Mouse (Mus musculus) myocyte (in vitro differentiated cells): ENCODE results near the gene Disp1. TPM values are rescaled to one million over a fixed set of nuclear protein-coding genes. Genes with fewer than 3 reads are reported as not detected.

Experiments
- H3K27me3 ChIP-seq: one replicate; pipeline ENCODE4 v1.6.1; 2011; ENCODE audit not compliant: control insufficient read depth, insufficient read depth, insufficient read length
- H3K36me3 ChIP-seq: one replicate; pipeline ENCODE4 v1.6.1; 2011; ENCODE audit not compliant: control insufficient read depth, insufficient read depth
- H3K4me2 ChIP-seq: one replicate; pipeline ENCODE4 v1.6.1; 2011; ENCODE audit warnings: low read depth, control low read depth
- H3K4me3 ChIP-seq: one replicate; pipeline ENCODE4 v1.5.1; 2011; ENCODE audit warnings: mild to moderate bottlenecking, control low read depth, moderate library complexity
- H3K79me2 ChIP-seq: one replicate; pipeline ENCODE4 v1.6.1; 2011; ENCODE audit not compliant: control insufficient read depth, insufficient read depth
- H3ac ChIP-seq: one replicate; pipeline ENCODE4 v1.6.1; 2011; ENCODE audit not compliant: control insufficient read depth, insufficient read length
- CEBPB ChIP-seq: IDR thresholded peaks from 2 replicates; pipeline ENCODE4 v1.6.1; 2011; ENCODE audit warnings: mild to moderate bottlenecking, moderate library complexity; ENCODE audit not compliant: poor library complexity, insufficient read depth, severe bottlenecking
- E2F4 ChIP-seq: IDR thresholded peaks from one replicate; pipeline ENCODE4 v1.6.1; 2011; ENCODE audit warnings: mild to moderate bottlenecking, control low read depth, moderate library complexity; ENCODE audit not compliant: insufficient read depth
- MAX ChIP-seq: IDR thresholded peaks from one replicate; pipeline ENCODE4 v1.6.1; 2011; ENCODE audit warnings: low read depth, mild to moderate bottlenecking, control low read depth
- MYOD1 ChIP-seq, 3 experiments: IDR thresholded peaks; one replicate each; pipeline ENCODE4 v1.6.1; 2011; ENCODE audit warnings: control low read depth in 2 of 3, low read depth in 2 of 3, mild to moderate bottlenecking in 2 of 3, moderate library complexity in 1 of 3; ENCODE audit not compliant: insufficient read length in 2 of 3, control insufficient read depth in 1 of 3
- MYOG ChIP-seq, 3 experiments: IDR thresholded peaks; one replicate each; pipeline ENCODE4 v1.6.1; 2011; ENCODE audit warnings: control low read depth in 2 of 3, low read depth in 2 of 3, mild to moderate bottlenecking in 2 of 3; ENCODE audit not compliant: insufficient read length in 2 of 3, control insufficient read depth in 1 of 3, insufficient read depth in 1 of 3
- POLR2A ChIP-seq: IDR thresholded peaks from one replicate; pipeline ENCODE4 v1.6.1; 2011; ENCODE audit warnings: low read depth, mild to moderate bottlenecking, control low read depth, moderate library complexity; ENCODE audit not compliant: insufficient read length
- POLR2AphosphoS2 ChIP-seq: IDR thresholded peaks from one replicate; pipeline ENCODE4 v1.6.1; 2011; ENCODE audit warnings: low read depth, control low read depth; ENCODE audit not compliant: insufficient read length
- REST ChIP-seq: IDR thresholded peaks from one replicate; pipeline ENCODE4 v1.6.1; 2011; ENCODE audit warnings: mild to moderate bottlenecking, control low read depth, moderate library complexity; ENCODE audit not compliant: insufficient read depth, insufficient read length
- SRF ChIP-seq: IDR thresholded peaks from one replicate; pipeline ENCODE4 v1.6.1; 2011; ENCODE audit warnings: low read depth; ENCODE audit not compliant: control insufficient read depth, insufficient read length
- TCF12 ChIP-seq: IDR thresholded peaks from one replicate; pipeline ENCODE4 v1.6.1; 2011; ENCODE audit warnings: mild to moderate bottlenecking, control low read depth; ENCODE audit not compliant: poor library complexity, insufficient read depth, severe bottlenecking
- TCF3 ChIP-seq: IDR thresholded peaks from one replicate; pipeline ENCODE4 v1.6.1; 2011; ENCODE audit warnings: low read depth, control low read depth; ENCODE audit not compliant: insufficient read length
- USF1 ChIP-seq: IDR thresholded peaks from one replicate; pipeline ENCODE4 v1.6.1; 2011; ENCODE audit warnings: low read depth, mild to moderate bottlenecking, control low read depth, moderate library complexity
- polyA plus RNA-seq: library from polyadenylated mRNA; unstranded; fragments of >200 nt; fragmentation: generic; extraction: Trizol; gene quantifications from one replicate; pipeline ENCODE4 v1.2.1, GENCODE M21; 2012; ENCODE audit warnings: missing spikeins

Disp1 gene
- polyA plus RNA-seq, 1 experiment: 23.5 TPM

DNA sequence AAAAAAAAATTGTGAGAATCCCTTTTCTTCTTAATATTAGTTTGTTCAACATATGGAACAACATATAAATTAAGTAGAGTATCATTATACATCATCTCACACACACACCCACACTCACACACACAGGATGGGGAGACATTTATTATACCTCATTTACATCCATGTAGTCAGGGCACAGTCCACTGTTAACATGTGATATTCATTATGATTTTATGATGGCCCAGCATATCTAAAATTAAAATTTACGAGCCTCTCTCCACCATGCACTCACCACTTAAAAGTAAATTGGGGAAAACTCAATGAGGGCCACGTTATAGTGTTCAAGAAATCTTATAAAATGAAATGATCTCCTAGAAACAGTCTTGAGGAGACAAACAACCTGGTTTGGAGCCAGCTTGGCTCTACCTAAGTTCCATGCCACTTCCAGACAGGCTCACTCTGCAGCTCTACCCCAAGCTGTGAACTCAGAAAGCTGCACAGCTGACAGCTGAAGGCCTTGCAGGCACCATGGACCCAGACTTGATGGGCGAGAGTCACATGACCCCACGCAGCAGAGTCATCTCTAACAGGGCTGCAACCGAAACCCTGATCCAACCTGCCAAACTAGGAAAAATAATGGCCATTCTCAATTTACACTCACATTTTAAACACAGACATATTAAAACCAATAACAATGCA, 57.7 kb downstream of the Disp1 start:
- no peak overlapping the region for H3K4me2 ChIP-seq
- H3K27me3 ChIP-seq: no peaks in the 10 kb centered on the region
- peaks cover 8% of the 10 kb centered on the region for H3K79me2 ChIP-seq
- TF ChIP-seq POLR2A: no peak
- TF ChIP-seq MYOG (IDR thresholded peaks at IDR 0.05; ENCODE audit: control insufficient read depth in 1 of 3, insufficient read depth in 1 of 3, insufficient read length in 2 of 3, low read depth in 2 of 3): peak in 1 of 3 experiments; percentile 29
- peak; percentile 64 for TF ChIP-seq USF1
- TF ChIP-seq MYOD1 (IDR thresholded peaks at IDR 0.05; ENCODE audit: control insufficient read depth in 1 of 3, insufficient read length in 2 of 3, low read depth in 2 of 3): peak in 1 of 3 experiments; percentile 50
- H3ac ChIP-seq: no peak overlapping the region
- H3K4me3 ChIP-seq: no peak overlapping the region
- peaks cover 9% of the 10 kb centered on the region for H3K36me3 ChIP-seq

DNA sequence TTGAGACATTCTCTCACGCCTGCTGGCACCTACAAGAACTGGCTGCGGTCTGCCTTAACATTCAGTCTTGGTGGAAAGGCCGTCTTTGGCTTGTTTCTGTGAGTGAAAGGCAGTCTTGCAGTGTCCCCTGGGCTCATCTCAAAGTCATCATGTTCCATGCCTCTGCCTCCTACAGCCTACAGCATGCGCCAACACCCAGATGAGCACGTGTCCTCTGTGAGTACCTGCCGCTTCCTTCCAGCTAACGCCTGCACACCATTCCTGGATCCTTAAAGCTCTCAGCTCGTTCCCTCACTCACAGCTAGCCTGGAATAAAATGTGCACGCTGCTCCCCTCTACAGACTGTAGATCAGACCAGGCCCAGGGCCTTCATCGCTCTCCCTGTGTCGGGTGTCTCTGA, 60.3 kb downstream of the Disp1 start:
- no peak for TF ChIP-seq MYOG (IDR thresholded peaks at IDR 0.05; ENCODE audit: control insufficient read depth in 1 of 3, insufficient read depth in 1 of 3, insufficient read length in 2 of 3, low read depth in 2 of 3)
- TF ChIP-seq USF1: no peak
- TF ChIP-seq MYOD1 (IDR thresholded peaks at IDR 0.05; ENCODE audit: control insufficient read depth in 1 of 3, insufficient read length in 2 of 3, low read depth in 2 of 3): no peak
- no peak overlapping the region for H3K4me2 ChIP-seq
- no peak overlapping the region for H3K4me3 ChIP-seq
- H3K79me2 ChIP-seq: peaks cover 18% of the 10 kb centered on the region
- H3ac ChIP-seq: no peak overlapping the region
- peaks cover 4% of the 10 kb centered on the region for H3K36me3 ChIP-seq
- no peaks in the 10 kb centered on the region for H3K27me3 ChIP-seq

DNA sequence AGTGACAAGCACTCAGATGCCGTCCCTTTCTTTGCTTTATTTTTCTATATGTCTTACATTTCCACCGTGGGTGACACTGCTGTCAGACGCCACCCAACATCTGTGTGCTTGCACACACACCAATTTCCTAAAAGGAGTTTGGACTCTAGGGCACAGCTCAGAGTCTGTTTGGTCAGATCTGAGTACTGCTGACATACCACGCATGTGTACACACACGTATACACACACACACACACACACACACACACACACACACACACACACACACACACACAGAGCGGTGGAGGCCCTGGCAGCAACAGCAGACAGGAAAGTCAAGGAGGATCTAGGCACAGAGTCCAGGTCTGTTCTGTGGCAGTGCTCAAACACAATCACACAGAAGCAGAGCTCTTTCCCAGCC, 61.1 kb downstream of the Disp1 start:
- H3K27me3 ChIP-seq: no peaks in the 10 kb centered on the region
- peaks cover 18% of the 10 kb centered on the region for H3K79me2 ChIP-seq
- no peaks in the 10 kb centered on the region for H3K36me3 ChIP-seq
- no peak for TF ChIP-seq E2F4
- no peak for TF ChIP-seq TCF12
- no peak for TF ChIP-seq USF1
- TF ChIP-seq POLR2AphosphoS2: no peak
- no peak for TF ChIP-seq TCF3
- TF ChIP-seq SRF: no peak
- TF ChIP-seq REST: no peak
- no peak for TF ChIP-seq MYOG (IDR thresholded peaks at IDR 0.05; ENCODE audit: control insufficient read depth in 1 of 3, insufficient read depth in 1 of 3, insufficient read length in 2 of 3, low read depth in 2 of 3)
- TF ChIP-seq MAX: no peak
- TF ChIP-seq MYOD1 (IDR thresholded peaks at IDR 0.05; ENCODE audit: control insufficient read depth in 1 of 3, insufficient read length in 2 of 3, low read depth in 2 of 3): no peak
- no peak overlapping the region for H3K4me3 ChIP-seq
- H3ac ChIP-seq: no peak overlapping the region
- no peak overlapping the region for H3K4me2 ChIP-seq

DNA sequence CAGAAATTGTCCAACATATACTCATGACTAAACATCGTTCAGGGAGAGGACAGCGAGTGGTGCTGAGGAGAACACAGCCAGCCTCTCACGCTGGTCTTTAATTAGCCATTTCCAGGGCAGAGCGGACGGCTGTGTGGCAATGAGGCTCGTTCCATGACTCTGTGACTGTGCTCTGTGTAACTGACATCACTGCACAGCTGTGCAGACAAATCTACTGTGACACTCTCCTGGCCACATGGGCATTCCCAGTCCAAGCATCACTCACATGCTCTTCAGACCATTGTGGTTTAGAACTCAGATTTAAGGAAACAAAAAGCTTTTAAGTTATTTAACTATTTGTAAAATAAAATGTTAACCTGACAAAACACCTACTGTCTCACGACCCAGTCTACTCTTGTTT, 62.1 kb downstream of the Disp1 start:
- H3K4me2 ChIP-seq: peak overlapping the region; percentile 46
- H3K4me3 ChIP-seq: no peak overlapping the region

DNA sequence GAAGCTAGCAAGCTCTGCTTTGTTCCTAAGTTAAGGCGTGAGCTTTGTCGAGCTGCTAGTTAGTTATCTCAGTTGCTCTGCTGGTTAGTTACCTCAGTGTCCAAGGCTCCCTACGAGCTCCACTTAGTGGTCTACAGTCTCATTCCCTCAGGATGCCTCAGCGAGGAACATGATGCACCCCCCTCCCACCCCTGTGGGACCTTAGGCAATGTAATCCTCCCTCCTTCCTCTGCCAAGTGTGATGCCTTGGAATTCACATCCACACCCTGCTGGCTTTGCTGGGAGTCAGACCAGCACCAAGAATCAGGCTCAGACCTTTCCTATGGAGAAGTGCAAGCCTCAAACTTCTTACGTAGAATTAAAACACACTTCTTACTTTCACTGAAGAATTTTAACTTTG, 65.7 kb downstream of the Disp1 start:
- Histone ChIP-seq H3K79me2 (peaks cover 10% of the 10 kb centered on the region), H3K4me2 (peak overlapping the region; percentile 59), H3ac (no peak overlapping the region), H3K4me3 (no peak overlapping the region), H3K27me3 (no peaks in the 10 kb centered on the region), H3K36me3 (no peaks in the 10 kb centered on the region)
- 0 out of 2 replicates have a peak, but pooled peaks have one; percentile 34 for TF ChIP-seq CEBPB
- TF ChIP-seq MYOG (IDR thresholded peaks at IDR 0.05; ENCODE audit: control insufficient read depth in 1 of 3, insufficient read depth in 1 of 3, insufficient read length in 2 of 3, low read depth in 2 of 3): no peak

More for the DNA sequence above, 62.1 kb downstream of the Disp1 start:
- H3K36me3 ChIP-seq: no peaks in the 10 kb centered on the region
- H3K79me2 ChIP-seq: peaks cover 18% of the 10 kb centered on the region
- H3ac ChIP-seq: no peak overlapping the region
- no peaks in the 10 kb centered on the region for H3K27me3 ChIP-seq
- TF ChIP-seq MAX: no peak
- peak; percentile 50 for TF ChIP-seq USF1
- TF ChIP-seq E2F4: no peak
- TF ChIP-seq CEBPB: peak; percentile 30; the same call in 1 of the 2 replicates
- no peak for TF ChIP-seq POLR2AphosphoS2
- no peak for TF ChIP-seq SRF
- peak; percentile 24 for TF ChIP-seq TCF12
- TF ChIP-seq MYOD1 (IDR thresholded peaks at IDR 0.05; ENCODE audit: control insufficient read depth in 1 of 3, insufficient read length in 2 of 3, low read depth in 2 of 3): peak; percentile 93 to 99 (median 98)
- no peak for TF ChIP-seq POLR2A
- peak; percentile 45 to 78 (median 57) for TF ChIP-seq MYOG (IDR thresholded peaks at IDR 0.05; ENCODE audit: control insufficient read depth in 1 of 3, insufficient read depth in 1 of 3, insufficient read length in 2 of 3, low read depth in 2 of 3)
- no peak for TF ChIP-seq REST
- peak; percentile 69 for TF ChIP-seq TCF3
